Mouse (Mus musculus) thymus, postnatal 0 days (tissue): ENCODE data around the gene Hs3st3b1. TPM values are rescaled to one million over a fixed set of nuclear protein-coding genes. Genes with fewer than 3 reads are reported as not detected.

ENCODE experiments used
- DNase-seq: peaks from one replicate; pipeline ENCODE4 v3.0.0-alpha.2; 2015; ENCODE audit warnings: low spot score
- polyA plus RNA-seq: library from polyadenylated mRNA; unstranded; fragments of >200 nt; fragmentation: Nextera tagmentation; extraction: Ambion mirVana; gene quantifications from 2 replicates; pipeline ENCODE4 v1.2.1, GENCODE M21; 2015

The Hs3st3b1 gene
- polyA plus RNA-seq, 1 experiment from 2014 or later: 2.2 TPM

DNA sequence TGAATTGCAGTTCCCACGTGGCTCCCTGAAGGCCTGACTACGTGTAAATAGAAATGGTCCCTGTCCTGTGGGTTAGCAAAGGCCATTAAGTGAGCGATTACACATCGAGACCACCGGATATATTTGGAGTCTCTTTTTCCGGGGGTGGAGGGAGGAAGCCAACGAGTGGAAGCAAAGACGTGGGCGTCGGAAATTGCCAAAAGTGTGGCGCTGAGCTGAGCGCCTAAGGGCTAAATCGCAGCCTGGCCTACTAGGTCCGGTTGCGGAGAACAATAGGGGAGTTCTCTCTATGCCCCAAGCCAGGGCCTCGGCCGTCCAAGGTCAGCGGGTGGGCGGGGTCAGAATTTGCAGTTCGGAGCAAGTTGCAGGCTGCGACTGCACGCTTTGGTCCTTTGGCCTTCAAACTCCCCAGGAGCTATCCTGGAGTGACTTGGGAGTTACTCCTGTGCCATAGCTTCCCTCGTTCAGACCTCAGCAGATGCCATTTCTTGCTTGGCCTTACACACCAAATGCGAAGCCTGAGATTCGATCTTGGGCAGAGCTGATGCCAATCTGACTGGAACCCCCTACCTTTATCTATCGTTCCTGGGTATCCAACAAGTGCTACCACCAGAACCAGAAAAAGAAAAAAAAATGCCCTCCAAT is 2.3 kb upstream of the Hs3st3b1 start:
- DNase-seq: peak; percentile 21

DNA sequence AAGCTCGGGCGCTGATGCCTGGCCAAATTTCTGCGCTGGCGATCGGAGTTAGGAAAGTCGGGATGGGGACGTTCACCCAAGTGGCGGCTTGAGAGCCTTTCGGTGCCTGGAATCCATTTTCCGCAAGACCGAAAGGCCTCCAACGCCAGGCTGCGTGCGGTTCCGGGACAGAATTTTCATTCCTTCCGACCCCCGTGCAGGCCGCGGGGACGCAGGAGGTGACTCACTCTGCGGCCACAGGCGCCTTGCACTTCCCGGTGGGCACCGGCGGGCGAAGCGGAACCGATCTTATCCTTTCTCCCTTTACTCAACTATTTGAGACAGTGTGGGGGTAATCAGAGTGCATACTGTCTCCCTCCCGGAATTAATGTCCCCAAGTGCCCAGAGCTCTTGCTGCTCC is 1.3 kb upstream of the Hs3st3b1 start:
- peak; percentile 3 for DNase-seq

DNA sequence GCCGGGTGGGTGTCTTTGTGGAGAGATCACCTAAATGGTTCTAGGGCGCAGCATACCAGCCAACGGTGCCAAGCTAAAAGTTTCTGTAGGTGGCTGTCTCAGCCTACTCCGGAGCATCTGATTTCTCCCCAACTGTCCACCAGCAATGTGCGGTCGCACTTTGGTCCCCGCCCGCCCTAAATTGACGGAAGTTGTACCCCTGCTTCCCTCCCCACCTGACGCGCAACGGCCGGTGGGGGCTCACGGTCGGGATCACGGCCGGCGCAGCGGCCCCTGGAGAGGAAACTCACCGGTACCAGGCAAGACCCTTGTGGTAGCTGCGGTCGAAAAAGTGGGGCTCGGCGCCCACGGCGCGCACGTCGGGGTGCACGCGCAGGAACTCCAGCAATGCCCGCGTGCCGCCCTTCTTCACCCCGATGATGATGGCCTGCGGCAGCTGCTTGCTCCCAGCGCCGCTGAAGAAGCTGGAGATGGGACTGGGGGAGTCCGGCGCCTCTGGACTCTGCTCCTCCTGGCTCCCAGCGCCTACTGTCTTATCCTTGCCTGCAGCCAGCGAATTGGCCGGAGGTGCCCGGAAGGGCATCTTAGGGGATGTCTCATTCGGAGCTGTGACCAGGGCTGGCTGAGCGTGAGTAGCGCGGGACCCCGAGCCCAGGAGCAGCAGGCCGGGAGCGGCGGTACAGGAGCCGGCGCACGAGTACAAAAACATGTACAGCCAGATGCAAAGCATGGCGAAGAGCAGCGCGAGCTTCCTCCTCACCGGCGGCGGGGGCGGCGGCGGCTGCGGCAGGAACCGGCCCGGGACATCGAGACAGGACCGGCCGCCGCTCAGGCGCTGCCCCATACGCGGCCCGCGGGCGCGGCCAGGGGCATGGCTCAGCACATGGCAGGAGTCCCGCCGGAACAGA is 792 bp downstream of the Hs3st3b1 start:
- no peak for DNase-seq

DNA sequence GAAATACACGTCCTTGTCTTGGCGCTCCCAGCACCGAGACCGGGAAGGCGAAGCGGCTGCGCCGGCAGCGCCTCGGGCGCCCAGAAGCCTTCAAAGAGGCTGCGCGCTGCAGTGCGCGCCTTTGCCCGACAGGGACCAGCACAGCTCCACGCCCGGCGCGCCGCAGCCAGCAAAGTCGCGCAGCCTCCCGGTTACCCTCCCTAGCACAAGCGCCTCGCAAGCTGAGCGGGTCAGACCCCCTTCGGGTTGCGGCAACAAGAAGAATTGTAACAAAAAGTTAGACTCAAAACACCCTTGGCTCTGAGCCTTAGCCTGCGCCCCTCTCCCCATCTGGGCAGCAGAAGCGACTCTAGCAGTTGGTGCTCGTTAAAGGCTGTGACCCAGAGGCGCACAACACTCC is 1.6 kb downstream of the Hs3st3b1 start:
- peak; percentile 81 for DNase-seq

DNA sequence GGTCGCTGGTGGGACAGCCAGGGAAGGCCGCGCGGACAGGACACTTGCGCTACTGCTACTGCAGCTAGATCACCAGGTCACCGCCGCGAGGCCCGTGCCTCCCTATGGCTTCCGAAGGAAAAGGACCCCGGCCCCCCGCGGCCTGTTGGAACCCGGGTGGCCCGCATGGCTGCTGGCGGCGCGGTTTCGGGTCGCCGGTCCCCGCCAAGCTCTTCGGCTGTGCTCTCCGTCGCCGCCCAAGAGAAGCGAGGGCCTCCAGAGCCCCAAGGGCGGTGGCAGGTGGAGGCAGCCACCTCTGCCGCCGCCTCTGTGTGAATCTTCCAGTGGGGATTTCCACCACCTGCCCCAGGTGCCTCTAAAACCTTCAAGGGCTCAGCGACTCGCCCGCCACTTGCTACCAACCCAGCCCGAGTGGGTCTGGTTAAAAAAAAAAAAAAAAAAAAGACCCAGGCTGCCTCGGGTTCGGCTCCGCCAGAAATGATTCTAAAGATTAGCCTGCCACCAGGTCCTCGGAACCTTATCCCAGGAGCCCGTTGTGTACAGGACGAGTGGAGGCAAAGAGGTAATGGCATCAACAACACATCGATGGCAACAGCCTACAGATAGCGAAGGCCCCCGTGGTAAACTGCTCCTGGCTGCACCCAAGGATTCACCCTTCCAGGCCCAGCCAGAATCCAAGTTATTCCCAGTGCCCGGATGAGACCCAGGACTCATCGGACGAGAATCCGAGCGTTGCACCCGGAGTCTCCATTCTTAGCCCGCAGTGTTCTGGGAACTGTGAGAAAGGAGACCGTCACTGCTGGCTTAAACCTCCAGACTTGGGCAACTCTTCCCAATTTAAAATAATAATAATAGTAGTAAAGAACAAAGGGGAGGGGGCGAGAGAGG is 2.6 kb downstream of the Hs3st3b1 start:
- no peak for DNase-seq

DNA sequence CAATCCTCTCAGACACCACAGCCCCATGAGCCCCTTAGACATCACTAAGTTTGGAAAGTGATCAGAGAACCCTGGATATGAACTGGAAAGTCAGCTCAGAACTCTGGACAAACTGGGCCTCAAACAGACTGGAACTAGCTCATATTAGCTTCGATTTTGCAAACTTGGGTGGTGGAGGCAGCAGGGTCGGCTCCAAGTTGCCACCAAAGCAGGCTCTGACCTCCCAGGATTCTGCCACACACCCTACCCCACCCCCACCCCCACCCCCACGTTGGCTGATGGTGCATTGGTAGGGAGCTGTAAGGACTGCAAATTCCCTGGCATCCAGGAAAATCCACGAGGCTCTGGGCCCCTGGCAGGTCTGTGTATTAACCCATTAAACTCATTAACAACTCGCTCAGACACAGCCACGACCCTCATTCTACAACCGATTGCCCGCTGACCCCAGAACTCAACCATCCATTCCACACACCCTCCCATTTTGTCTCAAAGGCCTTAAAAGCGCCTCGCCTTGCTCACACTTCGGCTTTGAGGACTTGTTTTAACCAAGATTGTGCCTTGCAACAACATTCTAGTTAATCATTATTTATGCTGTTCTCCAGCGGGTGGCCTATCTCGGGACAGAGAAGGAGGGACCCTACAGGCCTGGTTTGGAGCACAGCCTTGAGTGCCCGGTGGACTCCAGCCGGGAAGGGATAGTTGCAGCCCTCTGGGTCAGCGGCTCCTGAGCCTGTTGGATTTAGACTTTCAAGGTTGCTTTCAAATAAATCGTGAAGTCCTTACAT is 3.6 kb downstream of the Hs3st3b1 start:
- no peak for DNase-seq

DNA sequence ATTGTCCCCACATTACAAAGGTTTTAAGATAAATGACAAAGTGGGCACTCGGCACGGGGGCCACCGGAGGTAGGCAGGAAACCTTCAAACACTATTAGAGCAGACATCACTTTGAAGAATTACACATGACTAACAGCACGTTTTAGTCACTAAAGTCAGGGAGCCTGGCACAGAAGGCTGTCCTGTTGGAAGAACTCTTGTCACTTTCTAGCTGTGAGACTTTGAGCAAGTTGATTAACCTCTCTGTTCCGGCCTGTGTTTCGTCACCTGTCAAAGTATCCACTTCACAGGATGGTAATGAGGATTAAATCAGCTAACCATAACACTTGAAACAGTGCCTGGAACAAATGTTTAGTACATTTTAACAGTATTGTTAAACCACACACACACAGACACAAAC is 4.5 kb downstream of the Hs3st3b1 start:
- DNase-seq: no peak

DNA sequence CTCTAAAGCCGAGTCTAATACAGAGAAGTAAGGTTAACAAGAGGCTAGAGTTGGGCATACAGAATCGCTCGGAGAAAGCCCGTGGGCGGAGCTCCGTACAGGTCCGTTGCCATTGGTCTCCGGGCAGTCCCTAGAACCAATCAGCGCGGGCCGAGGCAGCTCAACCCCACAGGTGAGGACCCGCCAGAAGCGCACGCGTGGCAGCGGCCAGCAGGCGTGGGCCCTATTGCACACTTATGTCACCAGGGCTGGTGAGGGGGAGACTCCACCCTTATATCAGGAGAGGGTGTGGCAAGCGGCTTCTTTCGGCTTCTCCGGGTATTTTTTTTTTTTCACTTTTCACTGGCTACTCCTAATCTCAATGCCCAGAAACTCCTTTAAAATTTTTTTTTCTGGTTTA is 7.7 kb downstream of the Hs3st3b1 start:
- DNase-seq: peak; percentile 64

DNA sequence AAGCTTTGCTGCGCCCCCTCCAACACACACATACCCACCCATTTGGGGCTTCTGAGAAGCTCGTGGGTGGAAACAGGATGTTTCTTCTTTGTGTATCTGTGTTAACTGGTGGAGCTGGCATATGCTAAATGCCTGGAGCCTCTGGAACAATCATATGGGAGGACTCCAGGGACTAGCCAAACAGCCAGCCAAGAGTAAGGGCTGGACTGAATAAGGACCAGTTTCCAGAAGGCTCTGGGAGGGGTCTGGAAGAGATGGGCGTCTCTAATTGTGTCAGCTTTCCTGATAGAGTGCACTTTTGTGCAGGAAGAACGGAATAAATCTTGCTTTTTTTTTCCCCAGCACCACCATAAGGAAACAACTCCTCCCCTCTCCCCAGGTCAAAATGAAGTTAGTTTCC is 8.2 kb downstream of the Hs3st3b1 start:
- DNase-seq: no peak

DNA sequence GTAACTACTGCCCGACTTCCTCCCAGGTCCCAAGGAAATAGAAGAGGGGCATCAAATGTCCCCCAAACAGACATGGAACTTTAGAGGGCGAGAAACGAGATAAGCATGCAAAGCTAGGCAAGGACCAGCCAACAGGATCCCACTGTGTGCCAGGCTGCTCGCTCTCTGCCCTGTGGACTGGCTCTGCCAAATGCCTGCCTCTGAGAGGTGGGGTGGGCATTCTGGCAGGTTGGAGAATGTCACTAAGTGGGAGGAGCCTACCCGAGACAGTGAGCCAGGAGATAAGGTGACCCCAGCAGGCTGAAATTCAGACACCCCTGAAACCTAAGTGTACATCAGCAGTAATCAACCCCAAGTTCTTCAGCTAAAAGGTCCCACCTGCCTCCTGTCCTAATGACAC is 11.1 kb downstream of the Hs3st3b1 start:
- DNase-seq: no peak

DNA sequence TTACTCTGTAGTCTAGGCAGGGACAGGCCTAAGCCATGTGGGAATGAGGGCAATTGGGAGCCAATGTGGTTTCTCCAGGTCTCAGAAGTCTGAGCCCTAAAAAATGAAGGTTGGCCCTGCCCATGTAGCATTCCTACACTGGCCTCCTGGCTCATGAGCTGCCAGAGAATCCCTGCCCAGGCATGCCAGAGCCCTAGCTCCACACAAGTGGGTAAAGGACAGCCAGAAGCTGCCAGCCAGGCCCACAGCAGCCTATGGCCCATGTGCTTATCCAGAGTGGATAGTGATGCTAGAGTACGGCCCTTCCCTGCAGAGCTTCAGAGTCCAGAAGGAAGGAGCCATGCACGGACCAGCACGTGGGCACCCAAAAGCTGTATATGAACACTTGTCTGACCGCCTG is 12.1 kb downstream of the Hs3st3b1 start:
- no peak for DNase-seq

DNA sequence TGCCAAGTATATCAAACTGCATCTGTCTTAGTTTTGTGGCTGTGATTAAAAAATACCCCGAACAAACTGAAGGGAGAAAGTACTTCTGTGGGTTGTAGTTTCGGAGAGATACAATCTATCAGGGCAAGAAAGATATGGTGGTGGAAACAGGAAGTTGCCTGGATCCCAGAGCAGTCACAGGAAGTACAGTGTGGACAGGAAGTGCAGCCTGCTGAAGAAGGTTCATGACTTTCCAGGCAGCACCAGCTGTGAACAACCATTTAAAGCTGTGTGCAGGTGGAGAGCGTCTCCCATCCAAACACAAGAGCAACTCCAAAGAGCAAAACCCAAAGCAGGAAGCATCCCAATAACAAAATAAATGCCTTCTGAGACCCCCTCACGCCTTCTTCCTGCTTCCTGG is 13.6 kb downstream of the Hs3st3b1 start:
- peak; percentile 57 for DNase-seq

DNA sequence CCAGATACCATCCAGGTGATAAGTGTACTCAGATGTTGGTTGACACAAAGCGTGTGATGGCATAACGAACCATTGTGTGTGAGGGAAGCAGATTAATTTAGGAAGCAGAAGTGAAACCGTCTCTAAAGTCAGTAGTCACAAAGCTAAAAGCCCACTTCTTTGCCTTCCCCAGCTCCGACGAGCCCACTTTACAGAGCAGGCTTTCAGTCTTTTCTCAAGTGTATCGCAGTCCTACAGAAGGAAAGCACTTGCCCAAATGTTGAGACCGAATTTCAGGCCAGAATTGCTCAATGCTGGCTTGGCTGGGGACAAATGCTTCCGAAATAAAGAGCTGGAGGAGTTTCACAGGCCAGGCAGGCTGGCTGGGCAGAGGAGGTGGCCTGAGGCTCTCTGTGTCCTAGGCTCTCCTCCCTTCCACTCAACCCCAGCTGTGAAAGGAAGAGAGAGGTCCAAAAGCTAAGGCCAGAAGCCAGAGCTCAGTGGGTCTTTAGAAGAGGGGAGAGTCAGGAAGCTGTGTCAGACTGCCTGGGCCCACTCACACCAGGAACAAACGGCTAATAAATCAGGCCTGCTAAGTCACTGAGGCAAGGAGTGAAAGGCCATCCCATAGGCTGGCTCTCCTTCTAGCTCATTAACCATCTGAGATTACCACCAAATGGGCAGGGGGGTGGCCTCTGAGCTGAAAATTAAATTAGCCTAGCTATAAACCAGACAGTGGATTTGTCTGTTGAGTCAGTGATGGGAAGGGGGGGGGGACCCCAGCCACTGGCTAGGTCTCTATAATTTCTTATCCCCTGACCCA is 15.3 kb downstream of the Hs3st3b1 start:
- DNase-seq: no peak

DNA sequence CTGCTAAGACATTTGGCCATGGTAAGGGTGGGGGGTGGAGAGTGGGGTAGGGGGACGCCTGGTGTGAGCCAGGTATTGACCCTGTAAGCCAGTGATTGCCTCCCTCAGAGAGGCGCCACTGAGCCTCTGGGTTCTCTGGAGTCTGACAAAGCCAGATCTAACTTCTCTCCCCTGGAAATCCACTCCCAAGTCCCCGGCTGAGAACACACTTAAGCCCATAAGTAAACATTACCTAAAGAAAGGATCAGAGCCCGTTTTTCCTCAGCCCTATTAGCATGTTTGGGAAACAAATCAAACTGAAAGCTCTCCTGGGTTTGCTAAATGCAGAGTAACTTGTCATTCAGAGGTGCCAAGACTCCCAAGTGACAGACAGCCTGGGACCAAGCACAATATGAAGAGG is 17.3 kb downstream of the Hs3st3b1 start:
- no peak for DNase-seq

DNA sequence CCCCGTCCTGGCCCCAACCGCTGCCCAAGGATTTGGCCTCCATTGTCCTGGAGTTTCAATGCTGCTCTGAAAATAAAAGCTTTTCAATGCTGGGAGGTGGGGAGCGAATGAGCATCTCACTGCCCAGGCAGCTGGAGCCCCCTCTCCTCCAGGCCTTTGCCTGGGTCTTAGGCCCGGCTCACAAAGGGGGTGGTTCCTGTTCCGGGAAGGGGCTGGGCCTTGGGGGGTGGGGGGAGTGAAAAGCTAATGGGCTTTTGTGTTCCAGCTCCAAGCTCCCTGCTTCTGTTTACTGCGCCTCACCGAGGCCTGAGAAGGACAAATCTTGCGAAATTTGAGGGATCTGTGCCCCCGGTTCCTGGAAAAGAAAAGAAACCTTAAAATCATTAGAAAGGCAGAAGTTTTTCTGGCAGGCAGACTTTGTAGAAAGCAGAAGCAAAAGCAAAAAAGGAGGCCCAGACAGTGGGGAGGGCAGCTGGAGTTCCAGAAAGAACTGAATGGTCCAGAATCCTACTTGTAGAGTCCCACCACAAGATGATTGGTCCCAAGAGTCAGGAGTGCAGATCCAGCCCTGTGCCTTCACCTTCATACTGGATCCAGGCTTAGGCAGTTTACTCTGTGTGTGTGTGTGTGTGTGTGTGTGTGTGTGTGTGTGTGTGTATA is 23.5 kb downstream of the Hs3st3b1 start:
- no peak for DNase-seq

DNA sequence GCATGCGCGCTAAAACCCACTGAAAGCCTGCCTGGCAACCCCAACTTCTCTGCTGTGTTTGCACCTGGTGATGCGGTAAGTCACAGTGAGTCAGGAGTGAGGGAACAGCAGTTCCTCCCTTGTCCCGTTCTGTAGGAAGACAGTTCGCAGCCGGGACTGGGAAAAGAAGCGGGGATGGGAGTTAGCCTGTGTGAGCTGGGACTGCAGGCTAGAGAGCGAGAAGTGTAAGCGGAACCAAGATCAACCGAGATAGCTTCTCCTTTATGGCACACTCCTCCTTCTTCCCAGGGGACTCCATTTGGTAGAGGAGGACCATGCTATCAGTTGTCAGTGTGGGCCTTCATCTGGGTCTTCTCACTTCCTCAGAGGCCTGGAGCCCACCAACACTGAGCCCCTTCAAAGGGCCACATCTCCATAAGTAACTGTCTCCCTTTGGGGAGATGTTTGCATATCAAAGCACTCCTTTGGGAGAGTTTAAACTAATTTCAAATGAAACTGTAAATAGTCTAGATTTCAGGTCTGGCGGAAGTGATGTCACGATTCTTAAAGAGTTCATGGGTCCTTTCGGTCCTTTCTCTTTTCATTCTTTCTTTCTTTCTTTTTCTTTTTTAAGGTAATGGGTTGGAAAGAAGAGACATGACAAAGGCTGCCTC is 24.1 kb downstream of the Hs3st3b1 start:
- DNase-seq: no peak

DNA sequence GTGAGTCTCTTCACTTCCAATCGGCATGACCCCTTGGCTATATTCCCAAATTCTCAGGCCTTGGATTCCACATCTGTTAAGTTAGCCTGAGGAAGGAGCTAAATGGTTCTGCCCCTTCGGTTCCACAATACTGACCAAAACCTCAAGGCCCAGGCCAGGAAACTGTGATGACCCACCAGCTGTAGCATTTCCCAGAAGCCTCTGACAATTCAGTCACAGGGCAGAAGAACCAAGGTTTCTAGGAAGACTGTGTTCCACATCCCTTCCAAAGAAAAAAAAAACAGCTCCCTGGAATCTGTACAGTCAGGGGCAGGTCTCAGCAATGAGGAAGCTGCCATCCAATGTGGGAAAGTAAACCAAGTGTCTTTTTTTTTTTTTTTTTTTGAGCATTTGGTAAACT is 25.1 kb downstream of the Hs3st3b1 start:
- DNase-seq: no peak

DNA sequence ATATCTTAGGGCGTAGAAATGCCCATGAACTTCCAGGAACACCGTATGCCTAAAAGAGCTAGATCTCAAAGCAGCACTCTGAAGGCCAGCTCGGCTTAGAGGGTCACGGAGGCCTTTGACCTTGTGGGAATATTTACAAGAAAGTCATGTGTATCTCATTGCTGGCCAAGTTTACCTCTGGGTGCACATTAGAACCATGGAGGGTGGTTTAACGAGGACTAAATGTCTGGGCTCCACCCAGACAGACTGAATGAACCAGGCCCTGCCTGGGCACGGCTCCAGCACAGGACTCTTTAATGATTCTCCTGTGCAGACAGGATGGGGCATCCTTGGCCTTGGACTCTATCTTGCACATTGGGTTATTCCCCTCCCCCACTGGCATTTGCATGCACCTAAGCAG is 27.9 kb downstream of the Hs3st3b1 start:
- DNase-seq: no peak

DNA sequence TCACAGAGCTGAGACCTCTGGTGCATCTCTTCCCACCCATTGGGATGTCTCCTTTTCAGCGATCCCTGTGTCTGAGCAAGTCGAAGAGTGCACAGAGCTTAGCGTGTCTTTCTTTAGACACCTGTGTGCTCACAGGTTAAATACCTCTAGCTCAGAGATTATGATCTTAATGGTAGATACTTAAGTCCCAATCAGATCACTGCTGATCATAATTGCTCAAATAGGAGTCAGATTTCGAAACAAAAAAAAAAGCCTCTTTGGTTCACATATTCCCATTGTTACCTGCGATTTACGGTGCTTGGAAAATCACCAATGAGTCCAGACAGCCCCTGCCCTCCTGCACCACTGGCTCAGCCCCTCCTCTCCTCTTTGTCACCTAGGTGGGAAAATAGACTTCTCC is 28.5 kb downstream of the Hs3st3b1 start:
- DNase-seq: no peak
